Mouse (Mus musculus) midbrain, embryonic 14.5 days (tissue): Measurements from ENCODE around the gene Acsl1. TPM values are rescaled to one million over a fixed set of nuclear protein-coding genes. Genes with fewer than 3 reads are reported as not detected.

Experiments used
- ATAC-seq: fragments of 200-750 bp; cut with Nextera tagmentation; 2 replicates; pipeline ENCODE4 v1.8.0; 2017; ENCODE audit warnings: moderate number of reproducible peaks, moderate library complexity; ENCODE audit not compliant: low FRiP score, low TSS enrichment
- DNase-seq: peaks from one replicate; pipeline ENCODE4 v3.0.0-alpha.2; 2015
- H3K27ac ChIP-seq: fragments of 300-500 bp; sonication (generic); replicated peaks from 2 replicates; pipeline ENCODE4 v1.5.1; 2014; ENCODE audit warnings: mild to moderate bottlenecking, low read depth, low read length, moderate library complexity
- H3K27me3 ChIP-seq: fragments of 300-500 bp; sonication (generic); 2 replicates; pipeline ENCODE4 v1.6.1; 2014; ENCODE audit warnings: low read length, control low read depth, mixed read lengths; ENCODE audit not compliant: control insufficient read depth, insufficient read depth
- H3K36me3 ChIP-seq: fragments of 300-500 bp; sonication (generic); 2 replicates; pipeline ENCODE4 v1.6.1; 2014; ENCODE audit warnings: low read length, control low read depth; ENCODE audit not compliant: control insufficient read depth, insufficient read depth
- H3K4me1 ChIP-seq: fragments of 300-500 bp; sonication (generic); 2 replicates; pipeline ENCODE4 v1.6.1; 2014; ENCODE audit warnings: mild to moderate bottlenecking, antibody characterized with exemption, low read length, control low read depth; ENCODE audit not compliant: control insufficient read depth, insufficient read depth
- H3K4me2 ChIP-seq: fragments of 300-500 bp; sonication (generic); 2 replicates; pipeline ENCODE4 v1.6.1; 2014; ENCODE audit warnings: mild to moderate bottlenecking, low read length, moderate library complexity
- H3K4me3 ChIP-seq: fragments of 300-500 bp; sonication (generic); replicated peaks from 2 replicates; pipeline ENCODE4 v1.5.1; 2014; ENCODE audit warnings: low read depth, low read length
- H3K9ac ChIP-seq: fragments of 300-500 bp; sonication (generic); replicated peaks from 2 replicates; pipeline ENCODE4 v1.6.1; 2014; ENCODE audit warnings: mild to moderate bottlenecking, low read length, moderate library complexity
- H3K9me3 ChIP-seq: fragments of 300-500 bp; sonication (generic); 2 replicates; pipeline ENCODE4 v1.6.1; 2016; ENCODE audit warnings: low read length, control low read depth, mixed read lengths; ENCODE audit not compliant: control insufficient read depth
- WGBS: fragments of 180-500 bp; shearing (Covaris S2); extraction: QIAGEN DNeasy Blood & Tissue Kit; methylation state at CpG from one replicate; pipeline ENCODE4 v1.1.7; 2014; 5-methylcytosine and 5-hydroxymethylcytosine counted together
- polyA plus RNA-seq: library from polyadenylated mRNA; unstranded; fragments of >200 nt; fragmentation: Nextera tagmentation; extraction: Ambion mirVana; gene quantifications from 2 replicates; pipeline ENCODE4 v1.2.1, GENCODE M21; 2014

The Acsl1 gene
- polyA plus RNA-seq: 13.9 and 20.0 TPM in 2 replicates

DNA sequence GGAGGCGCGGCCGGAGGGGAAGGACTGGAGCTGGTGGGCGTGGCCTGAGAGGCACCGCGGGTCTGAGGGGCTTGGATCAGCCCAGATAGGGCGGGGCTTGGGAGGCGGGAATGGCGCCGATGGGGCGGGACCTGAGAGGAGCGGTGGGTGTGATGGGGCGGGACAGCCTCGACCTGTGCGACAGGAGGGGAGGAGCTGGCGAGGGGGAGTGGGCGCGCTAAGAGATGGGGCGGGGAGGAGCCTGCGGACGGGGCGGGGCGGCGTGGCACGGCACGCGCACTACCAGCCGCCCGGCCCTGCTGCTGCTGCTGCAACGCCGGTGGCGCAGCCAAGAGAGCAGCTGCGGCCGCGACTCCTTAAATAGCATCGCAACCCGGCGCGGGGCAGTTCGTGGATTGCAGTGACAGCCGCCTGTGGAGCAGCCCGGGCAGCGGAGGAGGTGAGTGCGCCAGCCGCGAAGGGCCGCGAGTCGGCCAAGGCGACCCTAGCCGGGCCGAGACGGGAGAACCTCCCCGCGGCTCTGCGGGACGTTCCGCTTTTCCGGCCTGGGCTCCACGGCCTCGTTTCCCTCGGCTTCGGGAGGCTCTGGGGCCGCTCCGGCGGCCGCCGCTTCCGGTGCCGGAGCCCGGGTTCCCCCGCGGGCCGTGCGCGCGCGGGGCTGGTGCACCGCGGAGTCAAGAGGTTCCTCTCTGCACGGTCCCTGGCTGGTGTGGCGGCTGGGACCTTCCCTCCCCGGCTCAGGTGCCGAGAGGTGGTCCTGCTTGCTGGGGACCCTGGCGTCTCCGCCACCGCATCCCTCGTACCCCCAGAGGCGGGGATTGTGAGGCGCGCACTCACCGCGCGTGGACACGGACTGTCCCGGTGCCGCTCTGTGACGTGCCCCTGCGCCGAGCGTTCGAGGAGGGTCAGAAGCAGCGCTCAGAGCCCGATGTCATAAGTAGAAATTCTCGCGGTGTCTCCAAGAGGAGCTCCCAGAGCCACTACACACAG, at the start of gene Acsl1:
Acsl1 (plus strand) TSS at position 246 of the 990 bp plus-strand sequence.
- Histone ChIP-seq H3K9me3 (no peaks in the 10 kb centered on the region), H3K9ac (peak within 1 kb of the TSS; percentile 84), H3K4me3 (peak within 1 kb of the TSS; percentile 85), H3K4me2 (peak within 1 kb of the TSS; percentile 71), H3K36me3 (no peaks in the 10 kb centered on the region), H3K4me1 (peaks cover 6% of the 10 kb centered on the region; the same call in 1 of the 2 replicates), H3K27me3 (no peaks in the 10 kb centered on the region), H3K27ac (peak within 1 kb of the TSS; percentile 83)
- peak; percentile 94 for ATAC-seq
- peak; percentile 95 for DNase-seq
- WGBS: under 1% methylated on average over 101 of the region's 106 CpGs

DNA sequence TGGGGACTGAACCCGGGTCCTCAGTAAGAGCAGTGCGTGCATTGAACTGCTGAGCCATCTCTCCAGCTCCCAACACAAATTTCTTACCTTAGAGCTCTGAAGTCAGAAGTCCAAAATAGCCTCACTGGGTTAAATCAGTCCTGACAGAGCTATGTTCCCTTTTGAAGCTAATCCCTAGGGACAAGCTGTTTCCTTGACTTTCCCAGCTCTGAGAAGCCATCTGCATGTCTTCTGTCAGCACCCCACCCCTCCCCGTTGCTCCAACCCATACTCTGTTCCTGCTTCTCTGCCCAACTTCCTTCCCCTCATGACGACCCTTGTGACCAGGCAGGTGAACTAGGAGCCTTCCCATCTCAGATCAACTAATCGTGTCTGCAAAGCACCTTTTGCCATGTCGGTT, 49.3 kb upstream of the Acsl1 start:
- H3K27ac ChIP-seq: no peak overlapping the region
- WGBS: 78% methylated on average over 6 of the region's 6 CpGs
- H3K9me3 ChIP-seq: no peaks in the 10 kb centered on the region
- H3K4me3 ChIP-seq: no peak overlapping the region
- no peak for ATAC-seq
- no peaks in the 10 kb centered on the region for H3K36me3 ChIP-seq
- DNase-seq: no peak
- no peaks in the 10 kb centered on the region for H3K27me3 ChIP-seq
- no peaks in the 10 kb centered on the region for H3K4me1 ChIP-seq
- no peak overlapping the region for H3K9ac ChIP-seq
- no peak overlapping the region for H3K4me2 ChIP-seq

DNA sequence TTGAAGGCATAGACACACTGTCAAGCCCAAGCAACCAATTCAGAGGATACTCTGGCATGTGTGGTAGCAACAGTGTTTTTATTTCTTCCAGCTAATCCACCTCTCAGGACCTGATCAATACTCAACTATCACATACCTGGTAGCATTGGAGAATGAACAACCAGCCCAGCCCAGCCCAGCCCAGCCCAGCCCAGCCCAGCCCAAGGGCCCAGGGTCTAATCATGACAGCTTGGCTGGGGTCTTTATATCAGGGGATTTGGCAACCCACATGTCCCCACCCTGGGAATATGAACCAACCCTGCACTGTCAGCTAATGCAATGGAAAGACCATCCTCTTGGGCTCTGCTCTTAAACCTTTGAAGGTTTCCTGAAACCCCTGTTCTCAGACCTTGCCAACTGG, 42.9 kb upstream of the Acsl1 start:
- Histone ChIP-seq H3K27me3 (no peaks in the 10 kb centered on the region), H3K27ac (no peak overlapping the region), H3K36me3 (no peaks in the 10 kb centered on the region), H3K4me2 (no peak overlapping the region), H3K4me1 (no peaks in the 10 kb centered on the region), H3K9ac (no peak overlapping the region), H3K4me3 (no peak overlapping the region), H3K9me3 (no peaks in the 10 kb centered on the region)
- DNase-seq: no peak
- ATAC-seq: no peak

DNA sequence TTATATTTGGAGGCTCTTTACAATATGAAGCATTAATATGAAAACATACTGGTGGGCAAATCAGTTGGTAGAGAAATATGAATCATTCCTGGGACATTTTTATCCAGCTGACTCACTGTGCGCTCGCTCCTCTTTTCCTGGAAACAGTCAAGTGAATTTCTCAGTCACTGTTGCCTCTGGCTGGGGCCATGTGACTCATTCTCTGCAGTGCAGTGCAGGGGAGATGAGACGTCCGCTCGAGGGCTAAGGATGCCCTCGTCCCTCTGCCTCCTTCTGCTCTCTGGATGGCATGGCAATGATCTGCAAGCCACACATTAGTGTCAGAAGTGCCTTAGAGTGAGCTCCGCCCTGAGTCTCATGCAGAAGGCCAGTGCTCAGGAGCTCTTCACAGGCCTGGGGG, 41.0 kb upstream of the Acsl1 start:
- ATAC-seq (no peak), DNase-seq (no peak)
- no peak overlapping the region for H3K27ac ChIP-seq
- WGBS: 69% methylated on average over 7 of the region's 7 CpGs
- no peaks in the 10 kb centered on the region for H3K36me3 ChIP-seq
- no peaks in the 10 kb centered on the region for H3K9me3 ChIP-seq
- H3K27me3 ChIP-seq: no peaks in the 10 kb centered on the region
- no peak overlapping the region for H3K4me3 ChIP-seq
- H3K9ac ChIP-seq: no peak overlapping the region
- no peaks in the 10 kb centered on the region for H3K4me1 ChIP-seq
- no peak overlapping the region for H3K4me2 ChIP-seq

DNA sequence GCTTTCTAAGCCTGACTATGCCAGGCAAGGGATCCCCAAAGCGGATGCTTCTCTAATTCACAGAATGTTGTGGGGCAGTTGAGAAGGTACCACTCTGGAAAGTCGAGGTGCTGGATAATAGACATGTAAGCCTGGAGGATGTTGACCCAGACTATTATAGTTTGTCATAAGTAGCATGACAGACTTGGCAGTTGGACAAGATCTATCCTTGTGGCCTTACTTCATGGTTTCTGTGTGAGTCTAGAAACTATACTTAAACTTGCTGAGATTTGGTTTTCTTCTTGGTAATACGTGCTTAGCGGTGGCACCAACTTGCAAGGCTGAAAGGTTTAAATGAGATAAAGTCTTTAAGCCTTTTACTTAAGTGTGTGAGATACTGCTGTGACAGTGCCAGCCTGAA, 38.9 kb upstream of the Acsl1 start:
- Histone ChIP-seq H3K4me3 (no peak overlapping the region), H3K36me3 (no peaks in the 10 kb centered on the region), H3K27me3 (no peaks in the 10 kb centered on the region), H3K4me1 (no peaks in the 10 kb centered on the region), H3K9ac (no peak overlapping the region), H3K9me3 (no peaks in the 10 kb centered on the region), H3K27ac (no peak overlapping the region), H3K4me2 (no peak overlapping the region)
- ATAC-seq: no peak
- no peak for DNase-seq
- WGBS: 90% methylated on average over 4 of the region's 4 CpGs

DNA sequence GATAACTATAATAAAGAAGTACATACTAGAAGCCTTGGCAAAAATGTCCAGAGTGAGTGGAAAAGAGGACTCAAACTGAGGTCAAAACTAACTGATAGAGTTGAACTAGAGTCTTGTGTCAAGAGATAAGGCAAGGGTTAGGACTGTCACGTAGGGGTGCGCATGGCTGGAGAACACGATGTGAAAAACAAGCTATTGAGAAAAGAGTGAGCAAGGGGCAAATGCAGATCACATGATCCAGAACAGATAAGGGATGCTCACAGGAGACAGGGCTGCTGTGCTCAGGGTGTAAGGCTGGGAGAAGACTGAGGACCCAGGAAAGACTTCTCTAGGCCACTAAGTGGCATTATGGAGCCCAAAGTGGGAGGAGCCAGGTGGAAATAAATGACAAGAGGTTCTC, 38.3 kb upstream of the Acsl1 start:
- no peak for ATAC-seq
- H3K4me2 ChIP-seq: no peak overlapping the region

DNA sequence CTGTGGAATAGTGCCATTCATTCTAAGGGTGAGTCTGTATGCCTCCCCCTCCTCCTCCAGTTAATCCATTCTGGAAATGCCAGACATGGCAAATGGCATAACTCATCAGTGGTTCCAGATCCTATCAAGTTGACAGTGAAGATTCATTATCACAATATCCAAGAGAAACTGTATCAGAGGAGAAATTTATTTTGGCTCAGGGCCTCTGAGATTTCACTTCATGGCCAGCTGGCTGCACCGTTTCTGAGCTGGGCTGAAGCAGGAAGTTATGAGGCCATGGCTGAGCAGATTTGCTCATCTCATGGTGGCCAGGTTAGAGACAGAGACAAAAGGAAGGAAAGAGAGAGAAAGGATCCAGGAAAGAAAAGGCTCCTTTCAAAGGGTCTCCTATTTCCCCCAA, 37.2 kb upstream of the Acsl1 start:
- Histone ChIP-seq H3K9ac (no peak overlapping the region), H3K27ac (no peak overlapping the region), H3K4me2 (no peak overlapping the region), H3K27me3 (no peaks in the 10 kb centered on the region), H3K4me1 (no peaks in the 10 kb centered on the region), H3K36me3 (no peaks in the 10 kb centered on the region), H3K4me3 (no peak overlapping the region), H3K9me3 (no peaks in the 10 kb centered on the region)
- 74% methylated on average over 1 of the region's 1 CpGs for WGBS
- ATAC-seq: no peak
- DNase-seq: no peak

More for the DNA sequence above, 38.3 kb upstream of the Acsl1 start:
- DNase-seq: no peak
- H3K36me3 ChIP-seq: no peaks in the 10 kb centered on the region
- H3K4me3 ChIP-seq: no peak overlapping the region
- 96% methylated on average over 3 of the region's 3 CpGs for WGBS
- no peak overlapping the region for H3K9ac ChIP-seq
- no peak overlapping the region for H3K27ac ChIP-seq
- no peaks in the 10 kb centered on the region for H3K9me3 ChIP-seq
- H3K27me3 ChIP-seq: no peaks in the 10 kb centered on the region
- H3K4me1 ChIP-seq: no peaks in the 10 kb centered on the region

DNA sequence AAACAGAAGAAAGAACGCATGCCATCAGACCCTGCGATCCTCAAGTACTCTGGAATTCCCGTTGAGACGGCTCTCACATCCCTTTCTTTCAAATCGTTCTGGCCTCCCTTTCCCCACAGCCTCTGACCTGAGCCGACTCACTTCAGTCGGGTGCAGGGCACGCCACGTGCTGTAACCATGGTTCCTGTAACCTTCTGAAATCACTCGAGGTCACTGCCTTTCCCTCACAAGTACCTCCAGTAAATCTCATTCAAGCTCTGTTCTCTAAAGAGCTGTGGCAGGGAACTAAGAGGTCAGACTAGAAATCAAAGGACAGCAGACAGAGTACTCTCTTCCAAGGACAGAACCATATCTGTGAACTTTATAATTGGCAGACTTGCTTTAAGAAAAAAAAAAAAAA, 32.3 kb upstream of the Acsl1 start:
- H3K27ac ChIP-seq: no peak overlapping the region
- no peak for ATAC-seq
- H3K9ac ChIP-seq: no peak overlapping the region
- WGBS: 72% methylated on average over 10 of the region's 10 CpGs
- DNase-seq: no peak
- no peaks in the 10 kb centered on the region for H3K4me1 ChIP-seq
- H3K4me3 ChIP-seq: no peak overlapping the region
- H3K36me3 ChIP-seq: no peaks in the 10 kb centered on the region
- no peaks in the 10 kb centered on the region for H3K9me3 ChIP-seq
- H3K4me2 ChIP-seq: no peak overlapping the region
- H3K27me3 ChIP-seq: no peaks in the 10 kb centered on the region
